Comparison of ENCODE assay signal across 7 mouse cellular contexts in the genomic region with DNA sequence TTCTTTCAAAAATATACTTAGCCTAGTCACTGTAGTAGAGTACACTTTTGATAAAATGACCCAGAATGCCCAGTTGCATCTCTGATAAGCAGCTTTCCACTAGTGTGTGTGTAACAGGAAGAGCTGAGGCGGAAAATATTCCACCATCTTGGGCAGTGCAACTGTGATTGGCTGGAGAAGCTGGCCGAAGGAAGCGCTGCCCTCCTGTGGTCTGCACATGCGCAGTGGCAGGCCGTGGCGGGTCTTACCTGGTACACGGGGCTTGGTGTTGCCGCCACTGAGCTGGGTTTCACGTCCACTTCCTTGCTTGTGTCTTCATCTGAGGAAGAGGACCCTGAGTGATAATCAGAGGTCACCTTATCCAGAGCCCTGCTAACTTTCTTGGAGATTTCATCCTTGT. TPM values are rescaled to one million over a fixed set of nuclear protein-coding genes. Genes with fewer than 3 reads are reported as not detected.
DNase-seq lines count a peak whose midpoint lies in the region; ATAC-seq and TF ChIP-seq lines count a peak whose summit lies in the region.
"Not testable (repeated sequence)": the region's sequence is repeated elsewhere in the genome, so short reads cannot be mapped to it uniquely, and the experiment has no call there.

No protein-coding gene starts in this region.

- H3K9ac ChIP-seq in ES-Bruce4 (ENCODE audit: low read depth, poor library complexity, severe bottlenecking); liver, embryonic 14.5 days (replicated peaks); stomach, postnatal 0 days (ENCODE audit: low read length): not testable (repeated sequence)

- not testable (repeated sequence) for TF ChIP-seq EP300 in ES-Bruce4 (IDR thresholded peaks at IDR 0.05; ENCODE audit: insufficient read depth, low read depth, low read length); liver, embryonic 14.5 days (IDR thresholded peaks at IDR 0.05; ENCODE audit: low read depth); stomach, postnatal 0 days (optimal IDR thresholded peaks at IDR 0.05)

- H3K4me3 ChIP-seq in ES-Bruce4 (ENCODE audit: low read depth, low read length); liver, embryonic 14.5 days (ENCODE audit: insufficient read depth in 1 of 2, low read depth in 2 of 2, low read length in 2 of 2); stomach, postnatal 0 days (ENCODE audit: low read depth, low read length): not testable (repeated sequence)

- peak; percentile 30; the same call in 1 of the 2 replicates for ATAC-seq in granulocyte monocyte progenitor cell, adult 5-6 weeks (replicated peaks; ENCODE audit: poor library complexity, severe bottlenecking)
- not testable (repeated sequence) for ATAC-seq in liver, embryonic 14.5 days (ENCODE audit: insufficient read depth); stomach, postnatal 0 days (ENCODE audit: low FRiP score, low TSS enrichment)
- 0 out of 2 replicates have a peak, but pooled peaks have one; percentile 39 for ATAC-seq in megakaryocyte-erythroid progenitor cell, adult 5-6 weeks (replicated peaks; ENCODE audit: low FRiP score, low TSS enrichment, poor library complexity, severe bottlenecking)

- not testable (repeated sequence) for H3K4me2 ChIP-seq in liver, embryonic 14.5 days (ENCODE audit: low read depth); stomach, postnatal 0 days (replicated peaks; ENCODE audit: low read depth)

- not testable (repeated sequence) for H3K27me3 ChIP-seq in ES-Bruce4 (ENCODE audit: control insufficient read depth, insufficient read depth, low read length, poor library complexity, severe bottlenecking); liver, embryonic 14.5 days (ENCODE audit: control insufficient read depth, insufficient read depth, low read length); stomach, postnatal 0 days (ENCODE audit: control insufficient read depth, insufficient read depth, low read length)

- TF ChIP-seq CTCF in ES-Bruce4 (IDR thresholded peaks at IDR 0.05; ENCODE audit: low read depth, low read length): peak; percentile 3
- TF ChIP-seq CTCF in liver, embryonic 14.5 days (IDR thresholded peaks at IDR 0.05; ENCODE audit: low read depth): 0 out of 2 replicates have a peak, but pooled peaks have one; percentile 16
- TF ChIP-seq CTCF in stomach, postnatal 0 days (IDR thresholded peaks at IDR 0.05; ENCODE audit: low read depth): peak; percentile 28; the same call in 1 of the 2 replicates

- intact Hi-C loops in left cerebral cortex, postnatal 4 days (cut with DNase I): not testable (repeated sequence)

- DNase-seq in R1 (ENCODE audit: low read depth, low spot score): peak; percentile 67
- peak; percentile 3 for DNase-seq in left cerebral cortex, postnatal 4 days
- not testable (repeated sequence) for DNase-seq in liver, embryonic 14.5 days (ENCODE audit: low read depth in 3 of 3, low spot score in 3 of 3); stomach, postnatal 0 days (ENCODE audit: low spot score)

- peaks cover 51% of the 10 kb centered on the region for H3K36me3 ChIP-seq in ES-Bruce4 (ENCODE audit: control insufficient read depth, insufficient read depth, low read length, poor library complexity, severe bottlenecking)
- peaks cover 28% of the 10 kb centered on the region for H3K36me3 ChIP-seq in liver, embryonic 14.5 days (replicated peaks; ENCODE audit: control insufficient read depth, insufficient read depth, low read depth)
- peaks cover 13% of the 10 kb centered on the region for H3K36me3 ChIP-seq in stomach, postnatal 0 days (ENCODE audit: control insufficient read depth, insufficient read depth, low read length)

- not testable (repeated sequence) for H3K9me3 ChIP-seq in ES-Bruce4 (replicated peaks; ENCODE audit: control insufficient read depth, insufficient read depth, low read length, poor library complexity, severe bottlenecking); liver, embryonic 14.5 days (ENCODE audit: control insufficient read depth, low read length); stomach, postnatal 0 days (ENCODE audit: control insufficient read depth, low read length)

- not testable (repeated sequence) for H3K27ac ChIP-seq in ES-Bruce4 (ENCODE audit: insufficient read depth, low read length); liver, embryonic 14.5 days; stomach, postnatal 0 days (replicated peaks)

- 83% methylated on average over 9 of the region's 9 CpGs for WGBS in liver, embryonic 14.5 days (ENCODE audit: insufficient replicate concordance)
- 96% methylated on average over 9 of the region's 9 CpGs for WGBS in stomach, postnatal 0 days

- H3K4me1 ChIP-seq in ES-Bruce4 (ENCODE audit: control insufficient read depth, insufficient read depth, low read length); liver, embryonic 14.5 days (replicated peaks; ENCODE audit: control insufficient read depth in 2 of 2, insufficient read depth in 2 of 2, low read length in 1 of 2); stomach, postnatal 0 days (replicated peaks; ENCODE audit: control insufficient read depth, insufficient read depth): not testable (repeated sequence)

- TF ChIP-seq POLR2A in ES-Bruce4 (IDR thresholded peaks at IDR 0.05; ENCODE audit: insufficient read depth, low read length): not testable (repeated sequence)

RNA-seq across cellular contexts. Expression of a gene that starts 12.4 kb away (rescaled TPM):
- 53.3 and 55.7 TPM in 2 replicates for polyA plus RNA-seq in ES-Bruce4 (2011; ENCODE audit: insufficient read depth, insufficient read length, low read depth, missing spikeins)
- 27.1 and 28.8 TPM in 2 replicates for total RNA-seq in granulocyte monocyte progenitor cell, adult 5-6 weeks (2014; fragmentation: Nextera tagmentation)
- total RNA-seq in granulocyte monocyte progenitor cell, adult 5-6 weeks (2017): 7.9 and 18.9 TPM in 2 replicates
- total RNA-seq in left cerebral cortex, postnatal 4 days (2021): 1 to 10 TPM; 3.5 to 5.4 TPM
- 4.1 and 6.3 TPM in 2 replicates for polyA plus RNA-seq in liver, embryonic 14.5 days (2012; rRNA removed)
- 21.3 and 24.9 TPM in 2 replicates for polyA plus RNA-seq in liver, embryonic 14.5 days (2014; fragmentation: Nextera tagmentation; extraction: Ambion mirVana)
- 27.2 and 43.5 TPM in 2 replicates for total RNA-seq in megakaryocyte-erythroid progenitor cell, adult 5-6 weeks (2014; fragmentation: Nextera tagmentation)
- 24.2 and 24.6 TPM in 2 replicates for total RNA-seq in megakaryocyte-erythroid progenitor cell, adult 5-6 weeks (2017)
- polyA plus RNA-seq in stomach, postnatal 0 days (2015; fragmentation: Nextera tagmentation; extraction: Ambion mirVana): 50.4 and 53.5 TPM in 2 replicates
